Mouse (Mus musculus) urinary bladder, postnatal 4 days (tissue): ENCODE measurements around the gene Exd1.
"Not testable (repeated sequence)": the region's sequence is repeated elsewhere in the genome, so short reads cannot be mapped to it uniquely, and the experiment has no call there.

Source experiments
- DNase-seq, 2 experiments: peaks; one replicate each; pipeline ENCODE4 v3.0.0; 2021 to 2022; ENCODE audit warnings: low spot score in 2 of 2

Exd1 gene

GRCm38 (mm10) chr2:119542106-119542505, 5.3 kb downstream of the Exd1 start:
- peak in 1 of 2 experiments; percentile 65 for DNase-seq

DNA sequence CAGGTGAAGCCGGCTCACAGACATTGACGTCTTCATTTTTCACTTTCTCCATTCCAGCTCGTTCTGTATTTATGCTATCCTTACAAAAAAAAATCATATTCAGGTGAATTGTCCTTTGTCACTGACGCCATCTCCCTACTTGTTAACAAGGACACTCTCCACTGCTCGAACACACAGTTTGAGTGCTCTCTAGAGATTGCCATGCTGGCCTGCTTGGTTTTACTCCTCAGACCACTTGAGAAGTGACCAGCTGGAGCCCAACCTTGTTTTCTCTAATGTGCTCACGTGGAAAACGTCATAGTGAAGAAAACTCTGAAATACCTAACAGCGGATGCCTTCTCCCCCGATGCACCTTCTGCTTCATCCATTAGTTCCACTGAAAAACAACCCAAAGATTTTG, 8.6 kb downstream of the Exd1 start:
- no peak for DNase-seq

DNA sequence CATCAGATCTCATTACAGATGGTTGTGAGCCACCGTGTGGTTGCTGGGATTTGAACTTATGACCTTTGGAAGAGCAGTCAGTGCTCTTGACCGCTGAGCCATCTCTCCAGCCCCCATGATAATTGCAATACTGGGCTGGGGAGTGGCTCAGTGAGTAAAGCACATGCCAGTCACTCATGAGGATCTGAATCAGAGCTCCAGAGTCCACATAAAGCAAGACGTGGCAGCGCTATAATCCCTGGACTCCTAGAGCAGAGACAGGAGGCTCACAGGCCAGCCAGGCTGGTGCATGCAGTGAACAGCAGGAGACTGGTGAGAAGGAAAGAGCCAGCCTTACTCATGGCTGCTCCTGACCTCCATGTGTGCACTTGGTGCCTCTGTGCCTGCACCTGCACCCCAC, 22.0 kb downstream of the Exd1 start:
- no peak for DNase-seq

- DNase-seq: no peak
Observed at GRCm38 (mm10) chr2:119523836-119524235, 23.6 kb downstream of the Exd1 start.

DNA sequence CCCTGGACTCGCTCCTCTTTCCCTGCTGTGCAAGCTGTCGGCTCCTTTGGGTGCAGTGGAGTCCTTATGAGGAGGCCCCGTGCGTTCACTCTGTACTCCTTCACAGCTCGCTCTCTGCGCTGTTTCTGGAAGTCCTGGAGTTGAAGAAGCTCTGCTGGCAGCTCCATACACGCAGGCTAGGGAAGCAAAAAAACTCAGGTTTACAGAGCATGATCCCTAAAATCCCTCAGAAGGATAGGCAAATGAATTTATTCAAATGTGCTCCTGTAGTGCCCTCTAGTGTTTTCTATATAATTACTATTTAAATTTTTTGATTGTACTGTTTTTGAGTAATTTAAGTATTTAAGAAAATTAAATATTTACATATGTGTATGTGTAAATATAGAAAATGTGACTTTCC, 26.9 kb downstream of the Exd1 start:
- DNase-seq: no peak

- DNase-seq: no peak
Observed at GRCm38 (mm10) chr2:119516811-119517210, 30.6 kb downstream of the Exd1 start.

DNA sequence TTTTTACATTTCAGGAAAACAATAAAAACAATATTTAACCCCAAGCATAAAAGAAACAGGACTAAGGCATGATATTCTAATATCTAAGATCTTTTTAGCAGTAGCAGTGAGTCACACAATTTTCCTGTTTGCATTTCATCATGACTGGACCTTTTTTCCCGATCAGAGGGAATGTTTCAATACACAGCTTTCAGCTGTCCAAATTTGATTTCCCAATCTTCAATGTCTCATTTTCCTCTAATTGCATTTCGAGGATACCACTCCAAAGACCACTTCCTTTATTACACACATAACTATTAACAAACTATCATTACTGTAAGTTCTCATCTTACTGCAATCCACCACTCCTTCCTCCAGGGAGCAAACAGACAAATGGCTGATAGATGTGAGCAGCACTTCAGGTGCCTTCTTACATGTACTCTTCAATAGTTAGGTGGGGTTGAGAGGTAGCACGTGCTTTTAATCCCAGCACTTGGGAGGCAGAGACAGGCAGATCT, 33.4 kb downstream of the Exd1 start:
- DNase-seq: no peak

DNA sequence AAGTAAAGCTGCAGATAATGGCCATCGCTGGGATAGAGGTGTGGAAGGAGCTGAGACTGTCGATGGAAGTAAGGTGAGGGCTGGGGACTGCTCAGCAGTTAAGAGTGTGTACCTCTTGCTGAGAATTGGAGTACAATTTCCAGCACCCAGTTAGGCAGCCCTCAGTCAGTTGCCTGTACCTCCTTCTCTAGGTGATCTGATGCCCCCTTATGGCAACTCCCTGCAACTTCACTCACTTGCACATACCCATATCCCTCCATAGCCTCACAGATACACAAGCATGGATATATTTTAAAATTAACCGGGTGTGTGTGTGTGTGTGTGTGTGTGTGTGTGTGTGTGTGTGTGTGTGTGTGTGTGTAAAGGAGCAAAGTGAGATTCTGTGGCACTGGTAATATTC, 35.1 kb downstream of the Exd1 start:
- DNase-seq: no peak

DNA sequence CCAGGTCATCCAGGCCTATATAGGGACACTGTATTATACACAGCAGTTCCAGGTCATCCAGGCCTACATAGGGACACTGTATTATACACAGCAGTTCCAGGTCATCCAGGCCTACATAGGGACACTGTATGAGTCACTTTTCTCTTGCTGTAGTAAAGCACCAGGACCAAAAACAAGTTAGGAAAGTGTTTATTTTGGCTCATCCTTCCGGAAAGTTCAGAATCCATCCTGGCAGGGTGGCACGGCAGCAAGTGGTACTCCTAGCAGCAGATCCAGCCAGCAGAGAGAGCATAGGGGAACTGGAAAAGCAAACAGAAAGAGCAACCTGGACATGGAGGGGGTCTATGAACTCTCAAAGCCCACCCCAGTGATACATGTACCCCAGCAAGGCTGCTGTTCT, 36.6 kb downstream of the Exd1 start:
- DNase-seq: no peak

DNA sequence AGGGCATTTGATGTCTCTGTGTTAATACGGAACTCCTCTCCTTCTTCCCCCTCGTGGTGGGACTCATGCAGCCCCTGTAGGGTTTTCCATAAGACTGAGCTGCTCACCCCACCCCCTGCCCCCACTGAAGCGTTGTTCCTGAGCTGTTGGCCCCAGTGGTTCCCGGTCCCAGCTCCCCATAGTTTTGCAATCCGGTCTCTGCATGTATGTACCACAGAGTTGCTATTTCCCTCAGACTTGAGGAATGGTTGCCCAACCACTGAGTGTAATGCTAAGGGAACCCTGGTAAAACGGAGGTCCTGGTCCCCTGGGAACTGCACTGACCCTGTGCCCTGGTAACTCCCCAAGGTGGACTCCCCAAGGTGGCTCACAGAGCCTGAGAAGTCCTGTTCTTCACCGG, 38.9 kb downstream of the Exd1 start:
- not testable (repeated sequence) for DNase-seq

- no peak for DNase-seq
Observed at GRCm38 (mm10) chr2:119507108-119507507, 40.3 kb downstream of the Exd1 start.

DNA sequence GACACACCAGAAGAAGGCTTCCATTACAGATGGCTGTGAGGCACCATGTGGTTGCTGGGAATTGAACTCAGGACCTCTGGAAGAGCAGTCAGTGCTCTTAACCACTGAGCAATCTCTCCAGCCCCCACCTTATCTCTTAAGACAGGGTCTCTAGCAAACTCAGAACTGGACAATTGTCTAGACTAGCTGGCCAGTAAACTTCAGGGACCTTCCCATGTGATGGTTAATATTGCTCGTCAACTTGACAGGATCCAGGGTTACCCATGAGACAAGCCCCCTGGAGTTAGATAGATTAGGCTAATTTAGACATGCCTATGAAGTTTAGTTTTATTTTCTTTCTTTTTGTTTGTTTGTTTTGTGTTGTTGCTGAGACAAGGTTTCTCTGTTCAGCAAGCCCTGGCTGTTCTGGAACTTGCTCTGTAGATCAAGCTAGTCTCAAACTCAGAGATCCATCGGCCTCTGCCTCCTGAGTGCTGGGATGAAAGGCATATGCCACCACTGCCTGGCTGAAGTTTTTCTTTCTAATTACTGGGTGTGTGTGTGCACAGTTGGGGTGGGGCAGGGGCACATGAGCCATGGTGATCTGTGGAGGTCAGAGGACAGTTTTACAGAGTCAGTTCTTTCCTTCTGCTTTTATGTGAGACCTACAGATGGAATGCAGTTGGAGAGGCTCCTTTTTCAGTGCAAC, 46.3 kb downstream of the Exd1 start:
- DNase-seq: no peak

DNA sequence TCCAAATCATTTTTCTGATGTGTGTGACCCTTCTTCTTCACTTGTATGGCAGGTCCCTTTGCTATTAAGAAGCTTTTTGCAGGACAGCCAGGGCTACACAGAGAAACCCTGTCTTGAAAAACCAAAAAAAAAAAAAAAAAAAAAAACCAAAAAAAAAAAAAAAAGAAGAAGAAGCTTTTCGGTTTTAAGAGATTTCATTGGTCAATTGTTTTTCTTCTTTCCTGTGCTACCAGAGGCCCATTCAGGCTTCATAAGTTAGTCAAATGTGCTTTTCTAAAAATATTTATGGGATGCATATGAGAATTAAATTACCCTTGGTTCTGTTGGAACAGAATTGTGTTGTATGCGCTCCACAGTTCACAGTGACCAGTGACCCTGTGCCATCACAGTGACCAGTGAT, 48.6 kb downstream of the Exd1 start:
- no peak for DNase-seq

DNA sequence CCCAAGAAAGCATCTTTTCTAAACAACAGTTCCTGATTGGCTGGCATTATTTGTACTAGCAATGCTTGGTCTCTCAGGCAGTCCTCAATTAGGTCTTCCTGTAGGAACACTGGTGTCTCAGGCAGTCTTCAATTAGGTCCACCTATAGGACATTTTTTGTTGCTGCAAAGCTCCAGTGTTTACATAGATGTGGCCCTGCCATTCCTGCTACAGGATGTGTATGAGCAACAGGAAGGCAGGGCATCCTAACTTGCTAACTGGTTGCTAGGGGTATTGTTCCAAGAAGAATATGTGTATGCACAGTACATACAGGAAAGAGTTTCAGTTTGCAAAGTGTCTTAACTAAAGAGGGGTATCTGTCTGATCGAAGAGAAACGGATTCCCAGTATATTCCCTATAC, 51.3 kb downstream of the Exd1 start:
- no peak for DNase-seq

DNA sequence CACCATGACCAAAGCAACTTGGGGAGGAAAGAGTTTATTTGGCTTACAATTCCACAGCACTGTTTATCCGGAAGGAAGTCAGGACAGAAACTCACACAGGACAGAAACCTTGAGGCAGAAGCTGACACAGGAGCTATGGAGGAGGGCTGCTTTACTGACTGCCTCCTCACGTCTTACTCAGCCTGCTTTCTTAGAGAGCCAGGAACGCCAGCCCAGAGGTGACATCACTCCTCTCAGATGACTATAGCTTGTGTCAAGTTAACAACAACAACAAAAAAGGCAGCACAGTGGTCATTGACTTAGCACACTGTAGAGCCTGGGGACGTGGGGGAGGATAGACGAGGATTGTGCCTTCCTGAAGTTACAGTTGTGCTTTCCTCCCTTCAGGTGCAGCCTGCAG, 55.5 kb downstream of the Exd1 start:
- DNase-seq: no peak

DNA sequence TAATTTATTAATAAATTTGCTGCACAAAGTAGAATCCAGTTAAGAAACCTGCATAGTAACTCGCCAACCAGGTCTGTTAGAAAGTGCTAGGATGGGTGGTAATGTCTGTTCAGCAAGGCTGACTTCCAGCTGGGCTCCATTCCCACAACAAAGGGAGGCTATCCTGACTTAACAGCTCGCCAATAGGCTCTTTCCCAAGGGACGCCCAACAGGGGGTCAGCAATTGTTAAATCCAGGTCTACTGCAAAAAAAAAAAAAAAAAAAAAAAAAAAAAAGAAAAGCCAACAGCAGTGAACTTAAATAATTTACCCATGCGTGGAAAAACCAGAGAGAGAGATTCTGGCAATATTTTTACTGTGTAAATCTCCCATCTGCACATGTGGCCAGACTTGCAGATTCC, 60.9 kb downstream of the Exd1 start:
- DNase-seq: no peak

- DNase-seq: no peak
Observed at GRCm38 (mm10) chr2:119482307-119482706, 65.1 kb downstream of the Exd1 start.

GRCm38 (mm10) chr2:119478397-119478749, 69.1 kb downstream of the Exd1 start:
- DNase-seq: no peak

DNA sequence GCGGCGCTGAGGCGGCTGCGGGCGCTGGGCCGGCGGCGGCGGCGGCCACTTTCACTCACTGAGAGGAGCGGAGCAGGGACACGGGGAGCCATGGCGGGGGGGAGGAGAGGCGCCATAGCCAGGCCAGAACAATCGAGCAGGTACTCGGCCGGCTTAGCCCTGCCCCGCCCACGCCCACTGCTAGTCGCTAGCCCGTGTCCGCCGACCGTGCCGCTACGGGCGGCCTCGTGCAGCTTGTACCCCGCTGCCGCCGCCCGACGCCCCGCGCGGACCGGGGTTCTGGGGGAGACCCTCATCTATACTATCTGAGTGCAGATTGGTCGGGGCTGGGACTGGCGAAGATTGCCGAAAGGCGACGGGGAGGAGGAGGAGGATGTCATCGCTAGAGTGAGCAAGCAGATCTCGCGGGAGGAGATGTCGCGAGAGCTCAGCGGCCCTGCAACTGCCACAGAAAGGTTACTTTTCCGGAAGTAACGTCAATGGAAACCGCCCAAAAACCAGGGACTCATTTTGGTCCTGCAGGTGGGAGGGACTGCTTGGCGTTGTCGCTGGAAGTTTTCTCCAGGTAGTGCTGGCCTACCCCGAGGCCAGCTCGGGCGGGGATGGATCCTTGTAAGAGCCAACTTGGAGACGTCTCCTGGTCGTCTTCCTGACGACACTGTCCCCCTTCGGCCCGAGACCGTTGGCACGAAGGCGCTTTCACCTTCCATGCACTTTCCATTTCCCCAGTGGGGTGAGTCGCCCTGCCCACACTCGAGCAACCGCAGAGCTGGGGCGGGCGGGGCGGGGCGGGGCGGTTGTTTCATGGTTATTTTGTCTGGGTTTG, 69.6 kb downstream of the Exd1 start, which contains the start of gene Ino80:
Ino80 (minus strand) TSS at position 117 of the 826 bp plus-strand sequence.
- DNase-seq: peak; percentile 97 to 99

- peak; percentile 60 to 67 for DNase-seq
Observed at GRCm38 (mm10) chr2:119476621-119477391, 70.6 kb downstream of the Exd1 start.

- DNase-seq: no peak
Observed at GRCm38 (mm10) chr2:119476166-119476565, 71.3 kb downstream of the Exd1 start.
